Mouse (Mus musculus): ENCODE data around the gene Phactr4.
A peak's percentile ranks its signal among the peaks of the same experiment; 100 is the strongest.

DNA sequence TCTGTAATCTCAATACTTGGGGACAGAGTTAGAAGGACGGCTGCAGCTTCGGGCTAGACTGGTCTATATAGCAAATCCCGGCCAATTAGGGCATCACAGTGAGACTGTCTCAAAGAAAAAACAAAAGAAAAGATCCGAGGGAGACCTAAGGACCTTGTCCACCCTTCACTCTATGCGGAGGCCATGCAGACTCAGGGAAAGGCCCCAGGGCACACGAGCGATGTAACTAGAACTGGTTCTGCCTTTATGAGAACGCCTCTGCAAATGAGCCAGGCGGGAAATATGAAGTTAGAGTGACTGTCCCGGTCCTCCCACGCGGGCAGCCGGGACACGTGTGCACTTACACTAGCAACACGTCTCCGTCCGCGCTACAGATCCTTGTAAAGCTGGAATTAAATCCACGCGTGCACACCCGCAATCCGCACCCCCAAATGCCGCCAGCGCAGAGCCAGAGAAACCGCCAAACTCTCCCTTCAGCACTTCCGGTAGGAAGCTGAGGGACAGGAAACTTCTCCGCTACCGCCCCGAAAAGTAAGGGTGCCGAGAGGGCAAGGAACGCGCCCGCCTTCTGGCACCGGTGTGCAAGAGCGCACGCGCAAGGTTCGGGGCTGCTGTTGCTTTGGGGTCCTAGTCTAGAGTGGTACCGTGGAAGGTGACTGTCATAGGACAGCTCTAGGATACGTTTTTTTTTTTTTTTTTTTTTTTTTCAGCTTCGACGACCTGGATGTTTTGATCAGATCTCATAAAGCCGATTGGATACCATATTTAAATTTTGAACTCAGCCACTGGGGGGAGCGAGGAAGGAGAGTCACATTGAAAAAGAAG, 41.4 kb upstream of the Phactr4 start, which contains the start of gene Med18:
- peak; percentile 49; the same call in 1 of the 2 replicates for TF ChIP-seq EP300 (IDR thresholded peaks at IDR 0.05)
- TF ChIP-seq CTCF (IDR thresholded peaks at IDR 0.05): peak; percentile 65

All from lung, postnatal 0 days (tissue).